Mouse (Mus musculus) thymus, adult 18-20 months (tissue): ENCODE measurements around the gene Ccdc124.
A peak's percentile ranks its signal among the peaks of the same experiment; 100 is the strongest.
"Not testable (repeated sequence)": the region's sequence is repeated elsewhere in the genome, so short reads cannot be mapped to it uniquely, and the experiment has no call there.

Experiments used
- DNase-seq, 2 experiments: peaks; one replicate each; pipeline ENCODE4 v3.0.0; 2022; ENCODE audit warnings: mixed read lengths in 2 of 2

Ccdc124 gene

DNA sequence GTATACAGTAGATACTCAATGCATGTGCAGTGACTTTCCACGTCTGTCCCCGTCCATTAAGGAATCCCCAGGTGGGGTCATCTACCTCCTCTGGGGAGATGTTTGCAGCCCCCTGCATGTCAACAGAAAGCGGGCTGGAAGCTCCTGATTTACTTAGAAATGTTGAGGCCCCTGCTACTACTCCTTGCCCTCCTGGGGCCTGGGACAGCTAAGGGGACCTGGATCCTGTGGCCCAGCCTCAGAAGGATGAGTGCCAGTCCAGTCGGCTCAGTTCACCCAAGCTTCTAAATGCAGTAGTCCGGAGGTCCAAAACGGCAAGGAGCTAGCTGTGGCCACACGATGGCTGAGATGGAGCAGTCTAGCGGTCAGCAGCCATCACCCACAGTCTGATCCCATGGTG, 29.8 kb downstream of the Ccdc124 start:
- DNase-seq, result no peak

DNA sequence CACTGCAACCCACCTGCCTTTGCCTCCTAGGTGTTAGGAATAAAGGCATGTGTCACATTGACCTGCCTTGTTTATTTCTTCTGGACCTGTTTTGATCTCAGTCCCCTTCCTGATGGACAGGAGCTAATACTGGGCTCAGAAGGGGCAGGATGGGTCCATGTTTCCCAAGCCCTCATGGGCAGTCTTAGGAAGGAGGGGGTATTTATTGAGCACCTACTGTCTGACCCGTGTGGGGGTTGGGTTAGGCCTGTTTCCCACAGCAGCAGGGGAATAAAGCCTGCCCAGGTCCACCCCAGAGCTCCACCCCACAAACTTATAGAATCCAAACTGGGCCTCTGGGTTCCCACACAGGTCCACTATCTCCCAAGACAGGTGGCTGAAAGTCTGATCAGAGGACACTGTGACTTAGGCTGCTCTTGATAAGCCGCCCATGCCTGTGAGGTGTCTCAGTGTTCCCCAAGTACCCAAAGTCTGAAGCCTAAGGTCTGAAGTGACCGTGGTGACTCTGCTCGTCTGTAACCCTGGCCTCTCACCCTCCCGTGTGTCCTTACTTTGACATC, 30.4 kb downstream of the Ccdc124 start:
- DNase-seq, result no peak

DNA sequence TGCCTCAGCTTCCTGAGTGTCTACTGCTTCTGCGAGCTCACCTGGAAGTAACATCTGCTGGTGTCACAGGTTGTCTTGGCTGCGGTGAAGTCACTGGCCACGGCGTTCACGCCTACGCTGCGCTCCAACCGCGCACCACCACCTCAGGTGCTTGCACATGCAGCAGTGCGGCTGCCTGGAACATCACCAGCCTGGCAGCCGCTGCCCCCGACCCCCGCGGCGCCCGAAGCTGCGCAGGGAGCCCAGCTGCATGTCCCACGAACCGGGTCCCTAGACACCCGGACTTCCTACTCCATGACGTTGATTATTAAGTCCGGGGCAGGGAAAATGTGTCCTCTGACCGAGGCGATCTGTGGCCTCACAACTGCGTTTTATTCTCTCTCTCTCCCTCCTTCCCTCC, 31.3 kb downstream of the Ccdc124 start:
- no peak for DNase-seq

DNA sequence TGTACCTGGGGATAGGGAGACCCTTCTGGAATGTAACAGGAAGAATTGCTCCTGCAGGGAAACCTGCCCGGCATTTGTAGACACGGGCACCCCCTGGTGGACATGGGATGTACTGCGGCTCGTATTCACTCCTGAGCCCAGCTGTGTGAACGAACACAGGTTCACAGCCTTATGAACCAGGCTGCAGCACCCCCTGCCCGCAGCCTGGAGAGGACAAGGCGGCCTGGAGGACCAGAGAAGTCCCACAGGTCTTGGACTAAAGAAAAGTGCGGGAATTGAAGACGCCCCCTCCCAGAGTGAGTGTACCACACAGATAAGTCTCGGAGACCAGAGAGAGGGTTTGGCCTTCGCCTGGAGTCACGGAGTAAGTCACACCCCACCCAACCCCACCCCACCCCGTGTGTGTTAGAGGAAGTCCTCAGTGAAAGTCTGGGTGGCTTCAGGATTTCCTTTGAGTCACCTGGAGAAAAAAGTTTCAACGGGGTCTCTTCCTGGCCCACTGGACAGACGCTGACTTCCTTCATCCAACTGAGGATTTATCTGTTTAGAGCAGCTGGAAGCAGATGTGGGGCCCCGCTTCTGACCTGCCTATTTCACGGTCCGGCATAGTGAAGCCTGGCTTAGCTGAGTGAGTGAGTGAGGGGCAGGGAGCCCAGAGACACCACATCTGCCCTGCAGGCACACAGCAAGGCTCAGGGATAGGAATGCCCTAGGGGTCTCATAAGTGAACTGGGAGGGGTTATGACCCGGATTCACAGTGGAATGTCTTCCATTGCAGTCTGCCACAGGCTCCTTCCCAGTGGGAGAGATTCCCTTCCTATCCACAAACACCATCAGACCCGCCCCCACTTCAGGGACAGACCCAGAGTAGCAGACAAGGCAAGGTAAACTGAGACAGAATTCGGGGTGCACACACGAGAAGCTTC, 32.3 kb downstream of the Ccdc124 start:
- peak; percentile 75 to 82 for DNase-seq

DNA sequence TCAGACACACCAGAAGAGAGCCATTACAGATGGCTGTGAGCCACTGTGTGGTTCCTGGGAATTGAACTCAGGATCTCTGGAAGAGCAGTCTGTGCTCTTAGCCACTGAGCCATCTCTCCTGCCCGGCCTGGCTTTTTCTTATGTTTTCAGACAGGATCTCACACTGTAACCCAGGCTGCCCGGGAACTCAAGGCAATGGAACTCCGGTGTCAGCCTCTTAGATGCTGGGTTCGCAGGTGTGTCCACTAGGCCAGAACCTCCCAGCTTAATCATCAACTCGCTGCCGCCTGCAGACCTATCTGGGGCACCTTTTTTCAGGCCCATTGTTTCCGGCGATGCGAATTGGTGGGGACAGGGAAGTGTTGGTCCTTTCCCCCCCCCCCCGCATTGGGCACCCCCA, 33.1 kb downstream of the Ccdc124 start:
- DNase-seq, result no peak

DNA sequence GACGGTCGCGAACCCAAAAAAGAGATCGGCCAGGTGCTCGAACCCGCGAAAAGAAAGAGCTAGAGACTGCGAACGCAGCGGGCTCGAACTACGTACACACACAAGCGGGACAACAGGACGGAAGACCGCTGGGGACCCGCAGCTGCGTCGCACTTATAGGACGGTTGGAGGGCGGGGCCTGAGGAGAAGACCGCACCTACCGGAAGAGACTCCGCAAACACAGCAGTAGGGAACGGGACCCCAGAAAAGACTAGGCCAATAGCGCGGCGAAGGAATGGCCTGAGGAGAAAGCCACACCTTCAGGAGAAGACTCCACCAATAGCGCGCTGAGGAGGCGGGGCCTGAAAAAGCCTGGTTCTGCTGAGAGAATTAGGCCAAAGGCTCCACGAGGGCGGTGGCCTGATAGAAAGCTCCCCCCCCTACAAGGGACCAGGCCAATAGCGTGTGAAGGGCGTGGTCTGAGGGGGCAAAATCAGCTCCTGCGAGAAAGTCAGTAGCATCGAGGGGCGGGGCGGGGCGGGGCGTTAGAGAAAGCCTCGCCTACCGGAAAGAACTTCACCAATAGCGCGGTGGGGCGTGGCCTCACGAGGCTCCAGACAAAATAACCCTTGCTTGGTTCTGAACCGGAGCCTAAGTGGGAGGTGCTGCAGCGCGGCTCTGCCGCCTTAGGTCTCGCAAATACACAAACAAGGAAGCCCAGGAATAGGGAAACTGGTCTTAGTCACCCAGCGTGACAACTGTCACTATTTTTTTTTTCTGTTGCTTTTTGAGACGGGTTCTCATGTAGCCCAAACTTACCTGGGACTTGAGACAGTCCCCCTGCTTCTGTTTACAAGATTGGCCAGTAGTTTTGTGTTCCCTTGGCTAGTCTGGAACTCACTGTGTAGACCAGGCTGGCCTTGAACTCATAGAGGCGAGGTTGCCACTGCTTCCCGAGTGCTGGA, 34.1 kb downstream of the Ccdc124 start, which contains the start of gene Arrdc2:
TSS of gene Arrdc2 (minus strand) at position 313 of the 944 bp plus-strand sequence.
- peak; percentile 98 to 100 for DNase-seq

DNA sequence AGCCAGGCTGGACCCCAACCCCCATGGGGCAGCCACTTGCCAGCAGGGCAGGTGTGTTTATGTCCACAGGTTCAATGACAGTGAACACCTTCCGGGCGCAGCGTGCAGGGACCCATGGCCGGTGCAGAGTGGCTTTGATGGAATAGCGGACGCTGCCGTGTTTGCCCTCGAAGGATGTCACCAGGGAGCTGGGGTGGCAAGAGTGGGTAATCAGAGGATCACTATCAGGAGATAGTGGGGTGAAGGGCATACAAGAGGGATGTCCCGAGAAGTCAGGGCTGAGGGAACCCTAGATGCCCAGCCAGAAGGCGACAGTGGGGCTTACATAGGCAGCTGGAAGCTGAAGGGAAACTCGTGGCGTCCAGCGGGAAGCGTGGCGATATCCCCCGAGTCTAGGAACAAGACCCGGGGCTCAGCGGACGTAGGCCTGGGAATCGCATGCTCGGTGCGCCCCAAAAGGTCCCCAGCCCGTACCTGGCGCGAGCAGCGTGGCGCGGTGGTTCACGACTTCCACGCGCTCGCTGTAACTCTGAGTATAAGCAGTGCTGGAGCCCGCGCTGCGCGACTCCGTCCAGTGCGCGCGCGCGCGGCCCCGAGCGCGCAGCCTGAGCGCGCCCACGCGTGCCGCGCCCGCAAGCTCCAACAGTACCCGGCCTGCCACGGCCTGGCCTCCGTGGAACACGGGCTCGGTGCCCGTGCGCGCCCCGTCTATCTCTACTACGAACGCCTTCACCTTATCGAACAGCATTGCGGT, 34.9 kb downstream of the Ccdc124 start:
- peak; percentile 26 to 60 for DNase-seq

DNA sequence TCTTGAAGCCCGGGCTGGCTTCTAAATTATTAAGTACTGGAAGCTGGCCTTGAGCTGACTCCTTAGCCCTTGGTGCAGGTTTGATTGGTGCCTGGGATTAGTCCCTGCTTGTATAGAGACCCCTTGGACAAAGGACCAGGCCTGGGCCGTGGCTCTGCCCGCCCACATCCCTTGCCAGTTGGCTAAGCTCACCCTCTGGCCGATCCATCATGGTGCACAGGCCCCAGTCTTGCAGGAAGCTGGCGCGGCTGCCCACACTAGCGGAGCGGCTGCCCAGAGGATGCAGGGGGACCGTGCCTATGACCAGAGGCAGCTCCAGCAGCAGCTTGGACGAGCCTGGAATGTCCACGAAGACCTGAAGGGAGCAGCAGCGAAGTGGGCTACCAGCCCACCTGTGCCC, 37.1 kb downstream of the Ccdc124 start:
- no peak for DNase-seq

DNA sequence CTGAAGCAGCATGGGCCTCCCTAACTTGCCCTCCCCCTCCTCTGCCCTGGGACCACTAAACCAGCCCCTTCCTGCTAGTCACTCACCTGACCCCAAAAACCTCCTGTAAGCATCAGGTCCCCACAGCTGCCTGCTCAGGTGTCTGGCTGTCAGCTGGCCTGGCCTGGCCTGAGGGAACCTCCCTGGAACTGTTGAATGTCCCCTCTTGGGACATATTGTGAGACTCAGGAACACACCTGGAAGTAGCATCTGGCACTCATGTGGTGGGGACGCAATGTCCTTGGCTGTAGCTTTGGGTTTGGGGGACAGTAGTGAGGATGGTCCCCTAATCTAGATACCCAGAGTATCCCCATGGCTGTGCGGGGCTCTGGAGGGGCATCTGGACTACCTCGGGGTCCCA, 39.7 kb downstream of the Ccdc124 start:
- no peak for DNase-seq

DNA sequence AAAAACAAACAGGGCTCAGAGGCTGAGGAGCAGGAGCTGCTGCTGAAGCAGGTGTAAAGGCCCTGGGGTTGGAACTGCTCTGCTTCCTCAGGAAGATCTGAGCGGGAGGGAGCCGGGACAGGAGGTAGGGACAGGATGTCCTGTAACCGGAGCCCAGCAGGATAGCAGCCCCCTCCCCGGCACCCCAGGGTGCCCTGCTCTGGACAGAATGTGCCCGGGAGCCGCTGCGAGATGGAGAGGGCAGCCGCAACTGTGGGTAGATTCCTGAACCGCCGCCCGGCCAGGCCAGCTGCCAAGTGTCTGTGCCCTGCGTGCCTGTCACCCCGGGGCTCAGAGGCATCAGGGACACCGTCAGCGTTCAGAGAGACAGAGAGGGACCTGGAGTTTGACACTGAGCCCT, 40.2 kb downstream of the Ccdc124 start:
- DNase-seq, result no peak

DNA sequence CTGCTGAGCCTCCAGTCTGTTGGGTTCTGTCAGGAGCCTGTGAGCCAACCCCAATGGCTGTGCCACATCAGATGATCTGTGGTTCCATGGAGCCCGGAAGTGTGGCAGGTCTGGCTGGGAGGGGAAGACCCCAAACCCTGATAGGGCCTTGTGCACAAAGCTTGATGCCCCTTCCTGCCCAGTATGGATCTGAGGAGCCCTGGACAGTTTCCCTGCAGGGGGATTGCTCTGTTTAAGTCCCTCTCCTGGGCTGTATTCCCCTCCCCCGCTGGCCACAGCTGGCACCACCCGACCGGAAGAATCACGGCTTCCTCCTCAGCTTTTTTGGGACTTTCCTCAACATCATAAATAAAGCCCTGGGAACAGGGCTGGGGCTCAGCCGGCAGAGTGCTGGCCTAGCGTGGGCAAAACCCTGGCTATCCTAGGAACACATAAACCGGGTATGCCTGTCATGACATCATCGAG, 40.7 kb downstream of the Ccdc124 start:
- peak in 1 of 2 experiments; percentile 41 for DNase-seq

DNA sequence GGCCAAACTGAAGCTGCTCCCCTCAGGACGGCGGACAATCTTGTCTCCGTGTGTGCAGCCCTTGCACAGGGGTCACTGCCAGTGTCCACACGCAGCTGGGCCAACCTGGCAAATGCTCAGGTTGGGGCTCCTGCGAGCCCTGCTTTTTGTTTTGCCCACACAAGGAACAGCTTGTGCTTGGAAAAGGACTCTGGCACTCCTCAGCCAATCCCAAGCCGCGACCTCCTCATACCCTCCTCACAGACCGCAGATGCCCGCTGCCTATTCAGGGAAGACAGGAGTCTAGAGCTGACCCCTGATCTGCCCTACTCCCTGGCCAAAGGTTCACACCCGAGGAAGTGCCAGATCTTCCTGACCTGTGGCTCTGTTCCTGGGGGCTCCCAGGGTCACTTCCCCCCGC, 41.4 kb downstream of the Ccdc124 start:
- no peak for DNase-seq

DNA sequence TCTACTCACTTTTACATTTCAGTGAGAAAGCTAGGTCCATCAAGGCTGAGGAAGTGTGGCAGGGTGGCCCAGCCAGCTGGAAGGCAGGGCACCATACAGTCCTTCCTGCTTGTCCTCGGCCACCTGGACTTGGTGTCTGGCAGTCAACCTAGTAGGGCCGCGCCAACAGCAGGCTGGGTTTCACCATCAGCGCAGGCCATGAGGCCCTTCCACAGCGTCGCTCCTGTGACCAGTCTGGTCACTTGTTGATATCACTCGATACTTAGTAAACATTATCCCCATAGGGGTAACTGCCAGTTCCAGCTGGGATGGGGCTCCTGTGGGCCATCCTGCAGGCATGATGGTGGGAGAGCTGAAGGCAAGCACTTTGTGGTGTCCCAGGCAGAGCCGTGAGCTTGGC, 42.2 kb downstream of the Ccdc124 start:
- DNase-seq, result no peak

DNA sequence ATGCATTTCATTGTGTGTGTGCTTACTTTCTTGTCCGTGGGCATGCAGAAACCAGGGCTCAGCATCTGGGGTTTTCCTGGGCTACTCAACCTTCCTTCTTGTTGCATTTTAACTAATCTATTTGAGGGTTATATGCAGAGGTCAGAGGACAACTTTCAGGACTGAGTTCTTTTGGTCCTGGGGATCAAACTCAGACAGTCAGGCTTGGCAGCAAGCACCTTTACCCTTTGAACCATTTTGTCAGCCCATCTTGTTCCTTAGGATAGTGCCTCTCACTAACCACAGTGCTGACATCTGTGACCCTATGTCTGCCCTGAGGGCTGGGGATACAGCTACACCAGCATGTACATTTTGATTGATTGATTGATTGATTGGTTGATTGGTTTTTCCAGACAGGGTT, 45.9 kb downstream of the Ccdc124 start:
- DNase-seq, result no peak

DNA sequence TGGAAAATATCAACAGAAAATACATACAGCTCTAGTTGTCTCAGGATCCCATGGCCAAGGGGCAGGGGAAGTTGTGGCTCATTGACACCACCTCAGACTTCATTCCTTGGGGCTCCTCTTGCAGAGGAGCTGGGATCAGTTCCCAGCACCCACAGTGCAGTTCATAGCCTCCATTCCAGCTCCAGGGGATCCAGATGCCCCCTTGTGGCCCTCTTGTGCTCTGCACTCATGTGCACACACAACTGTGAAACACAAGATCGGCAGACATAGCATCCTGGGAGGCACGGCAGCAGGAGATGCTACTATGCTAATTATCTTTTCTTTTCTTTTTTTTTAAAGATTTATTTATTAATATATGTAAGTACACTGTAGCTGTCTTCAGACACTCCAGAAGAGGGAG, 46.7 kb downstream of the Ccdc124 start:
- no peak for DNase-seq

DNA sequence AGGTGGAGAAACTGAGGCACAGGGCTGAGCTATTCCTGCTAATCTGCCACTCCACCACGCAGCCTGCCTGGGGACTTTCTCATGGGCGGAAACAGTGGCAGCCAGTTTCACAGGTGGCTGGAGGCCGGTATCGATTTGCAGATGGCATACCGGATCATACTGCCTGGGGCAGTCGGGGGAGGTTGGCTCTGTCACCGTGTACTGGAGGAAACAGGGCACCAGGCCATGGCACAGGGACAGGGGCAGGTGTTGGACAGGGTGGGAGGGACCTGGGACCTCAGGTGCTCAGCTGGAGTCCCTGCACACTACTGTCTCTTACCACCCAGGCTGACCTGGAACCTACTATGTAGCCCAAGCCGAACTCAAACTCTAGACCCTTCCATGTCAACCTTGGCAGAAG, 47.9 kb downstream of the Ccdc124 start:
- DNase-seq, result no peak

DNA sequence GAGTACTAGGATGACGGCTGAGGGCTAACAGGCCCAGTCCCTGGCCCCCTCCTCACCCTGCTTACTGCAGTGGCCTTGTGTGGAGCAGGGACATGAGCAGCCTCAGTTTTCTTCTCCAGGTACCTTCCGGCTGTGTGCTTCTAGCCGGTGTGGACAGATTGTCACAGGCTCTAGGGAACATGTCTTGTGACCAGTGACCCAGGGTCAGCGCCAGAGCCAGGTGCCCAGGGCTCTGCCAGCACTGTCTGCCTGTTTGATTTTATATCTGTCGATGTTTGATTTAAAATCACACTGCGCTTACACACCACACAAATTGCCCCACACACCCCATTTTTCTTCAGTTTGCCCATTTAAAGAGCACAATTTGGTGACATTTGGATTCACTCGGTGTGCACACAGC, 49.9 kb downstream of the Ccdc124 start:
- no peak for DNase-seq

DNA sequence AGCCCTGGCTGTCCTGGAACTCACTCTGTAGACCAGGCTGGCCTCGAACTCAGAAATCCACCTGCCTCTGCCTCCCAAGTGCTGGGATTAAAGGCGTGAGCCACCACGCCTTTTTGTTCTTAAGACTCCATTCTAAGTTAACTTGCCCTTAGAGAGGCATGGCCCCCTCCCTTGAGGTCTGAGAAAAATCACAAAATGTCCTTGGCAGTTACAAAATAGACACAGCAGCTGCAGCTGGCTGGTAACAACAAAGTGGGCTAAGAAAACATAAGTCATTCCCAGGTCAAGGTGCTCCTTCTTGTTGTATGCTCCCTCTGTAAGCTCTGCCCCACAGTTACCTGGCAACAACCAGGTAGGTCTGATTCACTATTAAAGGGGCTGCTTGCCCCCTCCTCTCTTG, 51.1 kb downstream of the Ccdc124 start:
- DNase-seq, result not testable (repeated sequence)

DNA sequence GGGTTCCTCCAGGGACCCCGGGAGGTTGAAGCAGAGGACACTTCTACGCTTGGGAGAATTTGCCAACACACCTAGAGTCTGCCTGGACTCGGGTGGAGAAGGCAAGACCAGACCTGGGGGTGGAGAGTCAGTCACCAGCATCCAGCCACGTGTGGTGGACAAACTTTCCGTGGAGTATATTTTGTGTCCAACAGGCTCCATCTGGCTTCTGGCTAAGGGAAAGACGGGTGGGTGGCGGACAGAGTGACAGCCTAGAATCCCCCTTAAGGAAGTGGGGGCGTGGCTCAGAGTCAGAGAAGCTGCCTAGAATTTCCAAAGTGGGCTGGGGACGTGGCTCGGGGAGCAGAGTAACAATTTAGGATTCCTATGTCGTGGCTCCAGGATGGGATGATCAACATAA, 51.7 kb downstream of the Ccdc124 start:
- DNase-seq, result no peak

DNA sequence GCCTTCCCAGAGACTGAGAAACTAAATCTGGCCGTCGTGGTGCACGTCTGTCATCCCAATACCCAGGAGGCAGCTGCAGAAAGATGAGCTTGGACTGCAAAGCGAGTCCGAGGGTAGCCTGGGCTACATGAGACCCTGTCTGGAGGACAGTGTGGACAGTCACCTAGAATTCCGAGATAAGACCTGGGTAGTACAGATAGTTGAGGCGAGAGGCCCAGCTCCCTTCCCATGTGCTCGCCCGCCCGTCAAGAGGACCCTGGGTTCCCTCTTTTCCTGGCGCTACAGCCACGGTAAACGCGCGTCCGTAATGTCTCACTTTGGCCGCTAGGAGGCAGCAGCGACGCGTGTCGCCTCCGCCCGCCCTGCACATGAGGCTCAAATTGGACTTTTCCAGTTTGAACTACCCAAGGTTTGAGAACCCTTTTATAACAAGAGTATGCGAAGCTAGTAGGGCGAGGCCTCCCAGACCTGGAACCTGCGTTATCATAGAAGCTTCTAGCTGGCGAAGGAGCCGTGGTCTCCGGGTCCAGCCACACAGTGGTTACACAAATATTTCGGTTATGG, 52.3 kb downstream of the Ccdc124 start:
- peak in 1 of 2 experiments; percentile 42 for DNase-seq

DNA sequence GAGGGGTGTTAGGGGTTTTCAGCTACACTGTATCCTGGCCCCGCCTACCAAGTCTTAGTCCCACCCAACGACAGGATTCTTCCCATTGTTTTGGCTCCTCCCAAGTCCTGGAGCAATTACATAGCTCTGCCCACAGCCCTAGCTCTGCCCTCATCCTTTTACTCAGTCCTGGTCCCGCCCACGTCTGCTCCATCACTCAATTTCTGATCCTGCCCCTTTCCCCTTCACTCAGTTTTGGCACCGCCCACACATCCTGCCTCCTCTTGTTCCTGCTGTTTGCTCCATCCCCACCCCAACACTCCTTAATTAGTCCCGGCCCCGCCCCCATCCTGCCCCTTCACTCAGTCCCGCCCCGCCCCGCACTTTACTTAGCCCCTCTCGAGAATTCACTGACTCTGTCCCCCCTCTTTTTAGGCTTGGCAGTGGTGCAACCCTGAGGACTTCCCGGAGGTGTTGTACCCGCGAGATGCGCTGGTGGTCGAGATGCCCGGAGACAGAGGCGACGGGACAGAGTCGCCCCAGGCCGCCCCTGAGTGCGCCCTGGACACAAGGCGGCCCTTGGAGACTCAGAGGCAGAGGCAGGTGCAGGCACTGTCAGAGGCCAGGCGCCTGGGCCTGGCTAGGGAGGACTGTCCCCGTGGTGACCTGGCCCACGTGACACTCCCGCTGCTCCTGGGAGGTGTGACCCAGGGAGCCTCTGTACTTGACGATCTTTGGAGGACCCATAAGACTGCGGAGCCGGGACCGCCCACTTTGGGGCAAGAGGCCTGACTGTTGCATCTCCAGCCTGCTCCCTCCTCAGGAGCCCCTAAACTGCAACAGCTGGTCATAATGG, 53.4 kb downstream of the Ccdc124 start:
- no peak for DNase-seq
